Mouse (Mus musculus) midbrain, embryonic 16.5 days (tissue): Measurements from ENCODE around the gene Isy1. TPM values are rescaled to one million over a fixed set of nuclear protein-coding genes. Genes with fewer than 3 reads are reported as not detected.

ENCODE experiments used
- ATAC-seq: fragments of 200-750 bp; cut with Nextera tagmentation; 2 replicates; pipeline ENCODE4 v1.8.0; 2017; ENCODE audit warnings: moderate TSS enrichment
- H3K27ac ChIP-seq: fragments of 300-500 bp; sonication (generic); 2 replicates; pipeline ENCODE4 v1.5.1; 2014; ENCODE audit warnings: mild to moderate bottlenecking, low read length, mixed read lengths
- H3K27me3 ChIP-seq: fragments of 300-500 bp; sonication (generic); 2 replicates; pipeline ENCODE4 v1.6.1; 2014; ENCODE audit warnings: low read depth, low read length, mixed read lengths; ENCODE audit not compliant: control insufficient read depth, insufficient read depth
- H3K36me3 ChIP-seq: fragments of 300-500 bp; sonication (generic); 2 replicates; pipeline ENCODE4 v1.6.1; 2014; ENCODE audit warnings: mild to moderate bottlenecking, low read length, moderate library complexity, mixed read lengths; ENCODE audit not compliant: control insufficient read depth, insufficient read depth
- H3K4me1 ChIP-seq: fragments of 300-500 bp; sonication (generic); 2 replicates; pipeline ENCODE4 v1.6.1; 2014; ENCODE audit warnings: mild to moderate bottlenecking, low read length, mixed read lengths; ENCODE audit not compliant: control insufficient read depth, insufficient read depth
- H3K4me2 ChIP-seq: fragments of 300-500 bp; sonication (generic); 2 replicates; pipeline ENCODE4 v1.6.1; 2014; ENCODE audit warnings: mild to moderate bottlenecking, low read length, mixed read lengths
- H3K4me3 ChIP-seq: fragments of 300-500 bp; sonication (generic); 2 replicates; pipeline ENCODE4 v1.5.1; 2014; ENCODE audit warnings: low read depth, mild to moderate bottlenecking, low read length, moderate library complexity, mixed read lengths
- H3K9ac ChIP-seq: fragments of 300-500 bp; sonication (generic); 2 replicates; pipeline ENCODE4 v1.6.1; 2014; ENCODE audit warnings: low read depth, low read length, mixed read lengths
- H3K9me3 ChIP-seq: fragments of 300-500 bp; sonication (generic); replicated peaks from 2 replicates; pipeline ENCODE4 v1.6.1; 2014; ENCODE audit warnings: mild to moderate bottlenecking, low read length, mixed read lengths; ENCODE audit not compliant: control insufficient read depth, poor library complexity, severe bottlenecking
- WGBS: fragments of 180-500 bp; shearing (Covaris S2); extraction: QIAGEN DNeasy Blood & Tissue Kit; methylation state at CpG from one replicate; pipeline ENCODE4 v1.1.7; 2014; 5-methylcytosine and 5-hydroxymethylcytosine counted together
- polyA plus RNA-seq: library from polyadenylated mRNA; unstranded; fragments of >200 nt; fragmentation: Nextera tagmentation; extraction: Ambion mirVana; gene quantifications from 2 replicates; pipeline ENCODE4 v1.2.1, GENCODE M21; 2015

Isy1 gene
- polyA plus RNA-seq, 1 experiment from 2014 or later, result 26.2 TPM

GRCm38 (mm10) chr6:87810311-87810710 lies 28.3 kb downstream of the Isy1 start:
- H3K27me3 ChIP-seq, result no peaks in the 10 kb centered on the region
- 36% methylated on average over 6 of the region's 6 CpGs for WGBS
- H3K4me3 ChIP-seq, result peak overlapping the region; percentile 72
- peaks cover 13% of the 10 kb centered on the region for H3K4me1 ChIP-seq
- no peak for ATAC-seq
- peak overlapping the region; percentile 93 for H3K4me2 ChIP-seq
- no peak overlapping the region for H3K27ac ChIP-seq
- no peak overlapping the region for H3K9ac ChIP-seq
- no peaks in the 10 kb centered on the region for H3K9me3 ChIP-seq
- no peaks in the 10 kb centered on the region for H3K36me3 ChIP-seq

- Histone ChIP-seq H3K9ac (no peak overlapping the region), H3K36me3 (no peaks in the 10 kb centered on the region), H3K4me3 (no peak overlapping the region), H3K27me3 (no peaks in the 10 kb centered on the region), H3K27ac (no peak overlapping the region), H3K4me2 (no peak overlapping the region; the same call in 1 of the 2 replicates), H3K9me3 (no peaks in the 10 kb centered on the region), H3K4me1 (peaks cover 13% of the 10 kb centered on the region)
- ATAC-seq, result no peak
- 89% methylated on average over 6 of the region's 6 CpGs for WGBS
Measured at GRCm38 (mm10) chr6:87809651-87810161, 28.9 kb downstream of the Isy1 start.

GRCm38 (mm10) chr6:87809144-87809543 lies 29.5 kb downstream of the Isy1 start:
- Histone ChIP-seq H3K4me1 (peaks cover 13% of the 10 kb centered on the region), H3K9ac (no peak overlapping the region), H3K27ac (no peak overlapping the region), H3K4me3 (no peak overlapping the region), H3K27me3 (no peaks in the 10 kb centered on the region), H3K4me2 (no peak overlapping the region), H3K36me3 (no peaks in the 10 kb centered on the region), H3K9me3 (no peaks in the 10 kb centered on the region)
- 96% methylated on average over 2 of the region's 2 CpGs for WGBS
- ATAC-seq, result no peak

GRCm38 (mm10) chr6:87808521-87808920 lies 30.1 kb downstream of the Isy1 start:
- Histone ChIP-seq H3K9ac (no peak overlapping the region), H3K27me3 (no peaks in the 10 kb centered on the region), H3K36me3 (no peaks in the 10 kb centered on the region), H3K4me1 (peaks cover 13% of the 10 kb centered on the region), H3K27ac (no peak overlapping the region), H3K9me3 (no peaks in the 10 kb centered on the region), H3K4me2 (no peak overlapping the region), H3K4me3 (no peak overlapping the region)
- 74% methylated on average over 3 of the region's 3 CpGs for WGBS
- no peak for ATAC-seq

- no peaks in the 10 kb centered on the region for H3K36me3 ChIP-seq
- no peak overlapping the region for H3K4me3 ChIP-seq
- ATAC-seq, result no peak
- no peak overlapping the region for H3K9ac ChIP-seq
- no peak overlapping the region for H3K27ac ChIP-seq
- WGBS, result 83% methylated on average over 4 of the region's 4 CpGs
- peaks cover 13% of the 10 kb centered on the region for H3K4me1 ChIP-seq
- no peaks in the 10 kb centered on the region for H3K27me3 ChIP-seq
- no peak overlapping the region for H3K4me2 ChIP-seq
- no peaks in the 10 kb centered on the region for H3K9me3 ChIP-seq
Measured at GRCm38 (mm10) chr6:87807735-87808440, 30.7 kb downstream of the Isy1 start.

GRCm38 (mm10) chr6:87806857-87807256 lies 31.7 kb downstream of the Isy1 start:
- Histone ChIP-seq H3K4me1 (peaks cover 10% of the 10 kb centered on the region), H3K4me3 (no peak overlapping the region), H3K9ac (no peak overlapping the region), H3K36me3 (no peaks in the 10 kb centered on the region), H3K27ac (no peak overlapping the region), H3K9me3 (no peaks in the 10 kb centered on the region), H3K4me2 (no peak overlapping the region), H3K27me3 (no peaks in the 10 kb centered on the region)
- no peak for ATAC-seq
- 58% methylated on average over 2 of the region's 2 CpGs for WGBS

GRCm38 (mm10) chr6:87806028-87806427 lies 32.6 kb downstream of the Isy1 start:
- H3K27ac ChIP-seq, result no peak overlapping the region
- H3K27me3 ChIP-seq, result no peaks in the 10 kb centered on the region
- H3K9me3 ChIP-seq, result no peaks in the 10 kb centered on the region
- no peaks in the 10 kb centered on the region for H3K36me3 ChIP-seq
- H3K4me1 ChIP-seq, result peaks cover 10% of the 10 kb centered on the region
- no peak overlapping the region for H3K4me3 ChIP-seq
- no peak overlapping the region for H3K4me2 ChIP-seq
- H3K9ac ChIP-seq, result no peak overlapping the region
- ATAC-seq, result no peak
- 82% methylated on average over 2 of the region's 2 CpGs for WGBS

- ATAC-seq, result no peak
- 89% methylated on average over 7 of the region's 7 CpGs for WGBS
- H3K36me3 ChIP-seq, result no peaks in the 10 kb centered on the region
- no peak overlapping the region for H3K4me3 ChIP-seq
- H3K27ac ChIP-seq, result no peak overlapping the region
- H3K9me3 ChIP-seq, result no peaks in the 10 kb centered on the region
- H3K27me3 ChIP-seq, result no peaks in the 10 kb centered on the region
- no peak overlapping the region for H3K4me2 ChIP-seq
- no peak overlapping the region for H3K9ac ChIP-seq
- peaks cover 6% of the 10 kb centered on the region for H3K4me1 ChIP-seq
Measured at GRCm38 (mm10) chr6:87805448-87805847, 33.1 kb downstream of the Isy1 start.

- no peaks in the 10 kb centered on the region for H3K36me3 ChIP-seq
- no peak overlapping the region for H3K4me3 ChIP-seq
- no peaks in the 10 kb centered on the region for H3K9me3 ChIP-seq
- no peak overlapping the region for H3K4me2 ChIP-seq
- no peak overlapping the region for H3K27ac ChIP-seq
- WGBS, result 74% methylated on average over 7 of the region's 7 CpGs
- no peaks in the 10 kb centered on the region; the same call in 1 of the 2 replicates for H3K4me1 ChIP-seq
- ATAC-seq, result no peak
- no peak overlapping the region for H3K9ac ChIP-seq
- no peaks in the 10 kb centered on the region for H3K27me3 ChIP-seq
Measured at GRCm38 (mm10) chr6:87804886-87805285, 33.7 kb downstream of the Isy1 start.
